Mouse (Mus musculus): ENCODE results near the gene Ost4.

The Ost4 gene

GRCm38 (mm10) chr5:30924614-30925013, 17.0 kb upstream of the Ost4 start:
- CTCF ChIA-PET, result interaction anchor here (1.1 kb wide), 1 partner anchor 113 kb away, joined by 5 read pairs; no protein-coding TSS in a partner anchor

GRCm38 (mm10) chr5:30923119-30923518, 15.5 kb upstream of the Ost4 start:
- CTCF ChIA-PET, result no interaction called here

GRCm38 (mm10) chr5:30922581-30923041, 15.0 kb upstream of the Ost4 start:
- CTCF ChIA-PET, result interaction anchor here (0.7 to 1.2 kb wide), 2 partner anchors 37 to 107 kb away, joined by 3 to 4 read pairs; no protein-coding TSS in a partner anchor

- CTCF ChIA-PET, result interaction anchor here (0.7 to 1.2 kb wide), 3 partner anchors 14 to 106 kb away, joined by 3 to 4 read pairs (median 3); partner anchors contain the start of genes Ost4 and Preb
Measured at GRCm38 (mm10) chr5:30921256-30922033, 13.9 kb upstream of the Ost4 start, which contains the start of gene Khk. Khk (plus strand) TSS chr5:30921431.

- CTCF ChIA-PET, result interaction anchor here (0.7 kb wide), 1 partner anchor 40 kb away, joined by 3 read pairs; the partner anchor contains the start of gene Preb
Measured at GRCm38 (mm10) chr5:30920621-30921020, 13.0 kb upstream of the Ost4 start.

- CTCF ChIA-PET, result no interaction called here
Measured at GRCm38 (mm10) chr5:30919831-30920614, 12.4 kb upstream of the Ost4 start.

GRCm38 (mm10) chr5:30918691-30919090, 11.1 kb upstream of the Ost4 start:
- CTCF ChIA-PET, result no interaction called here

- CTCF ChIA-PET, result no interaction called here
Measured at GRCm38 (mm10) chr5:30917891-30918670, 10.5 kb upstream of the Ost4 start.

- CTCF ChIA-PET, result no interaction called here
Measured at GRCm38 (mm10) chr5:30917348-30917747, 9.8 kb upstream of the Ost4 start.

- CTCF ChIA-PET, result no interaction called here
Measured at GRCm38 (mm10) chr5:30916841-30917240, 9.3 kb upstream of the Ost4 start.

GRCm38 (mm10) chr5:30915974-30916433, 8.4 kb upstream of the Ost4 start:
- CTCF ChIA-PET, result interaction anchor here (1.3 kb wide), 1 partner anchor 111 kb away, joined by 3 read pairs; no protein-coding TSS in a partner anchor

- CTCF ChIA-PET, result interaction anchor here (1.3 kb wide), 1 partner anchor 110 kb away, joined by 3 read pairs; no protein-coding TSS in a partner anchor
Measured at GRCm38 (mm10) chr5:30915456-30915855, 7.9 kb upstream of the Ost4 start.

GRCm38 (mm10) chr5:30914849-30915248, 7.3 kb upstream of the Ost4 start:
- CTCF ChIA-PET, result interaction anchor here (1.3 kb wide), 1 partner anchor 109 kb away, joined by 3 read pairs; no protein-coding TSS in a partner anchor

GRCm38 (mm10) chr5:30914101-30914635, 6.6 kb upstream of the Ost4 start:
- CTCF ChIA-PET, result no interaction called here

- CTCF ChIA-PET, result no interaction called here
Measured at GRCm38 (mm10) chr5:30913060-30913841, 5.7 kb upstream of the Ost4 start, which contains the start of gene Emilin1. Emilin1 (plus strand) TSS chr5:30913402.

- CTCF ChIA-PET, result no interaction called here
Measured at GRCm38 (mm10) chr5:30912156-30912555, 4.6 kb upstream of the Ost4 start.

GRCm38 (mm10) chr5:30910481-30910880, 2.9 kb upstream of the Ost4 start:
- CTCF ChIA-PET, result no interaction called here

GRCm38 (mm10) chr5:30909863-30910262, 2.3 kb upstream of the Ost4 start:
- CTCF ChIA-PET, result no interaction called here

- CTCF ChIA-PET, result no interaction called here
Measured at GRCm38 (mm10) chr5:30909300-30909659, 1.7 kb upstream of the Ost4 start.

All from spleen, embryonic (tissue).